Mouse (Mus musculus) ES-E14 (cell line): ENCODE results near the gene Ypel2. TPM values are rescaled to one million over a fixed set of nuclear protein-coding genes. Genes with fewer than 3 reads are reported as not detected.

ENCODE experiments used
- DNase-seq: peaks from one replicate; pipeline ENCODE4 v3.0.0-alpha.2; 2013; ENCODE audit warnings: low read depth, low spot score
- H3K27ac ChIP-seq: 2 replicates; pipeline ENCODE4 v1.5.1; 2012; ENCODE audit warnings: low read depth, mild to moderate bottlenecking, low read length, moderate library complexity, mixed read lengths; ENCODE audit not compliant: poor library complexity, insufficient read depth, severe bottlenecking
- H3K36me3 ChIP-seq: 2 replicates; pipeline ENCODE4 v1.6.1; 2012; ENCODE audit warnings: mild to moderate bottlenecking, low read length, moderate library complexity, mixed read lengths; ENCODE audit not compliant: control insufficient read depth, poor library complexity, insufficient read depth, severe bottlenecking
- H3K4me1 ChIP-seq, 2 experiments: fragments of 150-350 bp in 1 of 2; sonication (generic) in 1 of 2; 2 replicates each; pipeline ENCODE4 v1.6.1; 2012; ENCODE audit warnings: low read length in 2 of 2, mild to moderate bottlenecking in 1 of 2, mixed read lengths in 1 of 2; ENCODE audit not compliant: control insufficient read depth in 2 of 2, insufficient read depth in 2 of 2, poor library complexity in 1 of 2
- H3K4me3 ChIP-seq, 2 experiments: fragments of 150-350 bp in 1 of 2; sonication (generic) in 1 of 2; 2 replicates each; pipeline ENCODE4 v1.5.1; 2012; ENCODE audit warnings: low read length in 2 of 2, low read depth in 1 of 2, mild to moderate bottlenecking in 1 of 2, mixed read lengths in 1 of 2; ENCODE audit not compliant: insufficient read depth in 1 of 2, poor library complexity in 1 of 2, severe bottlenecking in 1 of 2
- H3K9ac ChIP-seq: 2 replicates; pipeline ENCODE4 v1.6.1; 2012; ENCODE audit warnings: low read depth, mild to moderate bottlenecking, low read length, mixed read lengths; ENCODE audit not compliant: poor library complexity, insufficient read depth, severe bottlenecking
- H3K9me3 ChIP-seq: fragments of 150-350 bp; sonication (generic); 2 replicates; pipeline ENCODE4 v1.6.1; 2012; ENCODE audit warnings: low read depth, mild to moderate bottlenecking, low read length; ENCODE audit not compliant: control insufficient read depth, insufficient read depth
- CHD2 ChIP-seq: IDR thresholded peaks from 2 replicates; pipeline ENCODE4 v1.6.1; 2014; ENCODE audit warnings: mild to moderate bottlenecking, low read depth, low read length, inconsistent platforms
- HCFC1 ChIP-seq: IDR thresholded peaks from 2 replicates; pipeline ENCODE4 v1.6.1; 2012; ENCODE audit warnings: low read length, inconsistent platforms, borderline replicate concordance; ENCODE audit not compliant: insufficient read depth
- MAFK ChIP-seq: IDR thresholded peaks from 2 replicates; pipeline ENCODE4 v1.6.1; 2014; ENCODE audit warnings: mild to moderate bottlenecking, low read depth, low read length, inconsistent platforms; ENCODE audit not compliant: insufficient read depth
- ZC3H11A ChIP-seq: IDR thresholded peaks from 2 replicates; pipeline ENCODE4 v1.6.1; 2012; ENCODE audit warnings: low read depth, mild to moderate bottlenecking, inconsistent platforms, low read length, borderline replicate concordance
- ZNF384 ChIP-seq: IDR thresholded peaks from 2 replicates; pipeline ENCODE4 v1.6.1; 2012; ENCODE audit warnings: low read depth, low read length, inconsistent platforms
- in situ Hi-C, 2 experiments: fragments of 600-800 bp; cut with MboI; formaldehyde crosslinking; loops; one replicate each; pipeline ENCODE4 v1.15.1; 2025; ENCODE audit warnings: low sequenced_read_pairs in 2 of 2, inconsistent platforms in 1 of 2; ENCODE audit not compliant: unreplicated experiment in 2 of 2
- total RNA-seq: library from RNA; depleted of rRNA; stranded (reverse); fragments of 300-350 nt; gene quantifications from 2 replicates; pipeline ENCODE4 v1.2.3, GENCODE M21; 2012

The Ypel2 gene
- total RNA-seq, 1 experiment, result 3.6 TPM

GRCm38 (mm10) chr11:86924629-86925028 lies 68.9 kb downstream of the Ypel2 start:
- no peak for DNase-seq
- Histone ChIP-seq H3K9ac (no peak overlapping the region), H3K4me1 (peaks cover 4 to 5% of the 10 kb centered on the region in 2 experiments; a peak in 2 of 4 replicates), H3K4me3 (no peak overlapping the region), H3K9me3 (no peaks in the 10 kb centered on the region), H3K36me3 (no peaks in the 10 kb centered on the region), H3K27ac (no peak overlapping the region)
- in situ Hi-C loops, result no loop called here
- TF ChIP-seq CHD2, result no peak
- no peak for TF ChIP-seq ZC3H11A
- TF ChIP-seq MAFK, result no peak
- no peak for TF ChIP-seq ZNF384
- TF ChIP-seq HCFC1, result no peak

GRCm38 (mm10) chr11:86923654-86924053 lies 69.9 kb downstream of the Ypel2 start:
- TF ChIP-seq MAFK (no peak), CHD2 (no peak), ZNF384 (no peak), HCFC1 (no peak), ZC3H11A (no peak)
- DNase-seq, result no peak
- in situ Hi-C loops, result no loop called here
- peaks cover 4 to 5% of the 10 kb centered on the region in 2 experiments; a peak in 2 of 4 replicates for H3K4me1 ChIP-seq
- no peak overlapping the region for H3K27ac ChIP-seq
- H3K9me3 ChIP-seq, result no peaks in the 10 kb centered on the region
- H3K4me3 ChIP-seq, result no peak overlapping the region
- H3K9ac ChIP-seq, result no peak overlapping the region
- no peaks in the 10 kb centered on the region for H3K36me3 ChIP-seq

DNA sequence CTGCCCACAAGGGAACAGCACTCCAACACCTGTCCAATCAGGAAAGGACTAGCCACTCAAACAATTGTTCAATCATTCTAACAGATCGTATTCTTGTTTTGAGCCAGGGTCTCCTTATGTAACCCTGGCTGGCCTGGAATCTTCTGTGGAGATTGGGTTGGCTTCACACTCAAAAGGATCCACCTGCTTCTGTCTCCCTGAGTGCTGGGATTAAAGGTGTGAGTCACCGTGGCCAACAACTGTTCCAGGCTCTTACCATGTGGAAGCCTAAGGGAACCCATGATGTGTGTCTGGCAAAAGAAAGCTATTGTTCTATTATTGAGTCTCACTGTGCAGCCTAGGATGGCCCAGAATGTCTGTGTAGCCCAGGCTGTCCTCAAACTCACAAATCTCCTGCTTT lies 71.5 kb downstream of the Ypel2 start:
- no peak for DNase-seq
- Histone ChIP-seq H3K27ac (no peak overlapping the region), H3K36me3 (no peaks in the 10 kb centered on the region), H3K4me3 (no peak overlapping the region), H3K4me1 (peaks cover 4 to 5% of the 10 kb centered on the region in 2 experiments; a peak in 2 of 4 replicates), H3K9me3 (no peaks in the 10 kb centered on the region), H3K9ac (no peak overlapping the region)
- no peak for TF ChIP-seq MAFK
- TF ChIP-seq HCFC1, result no peak
- TF ChIP-seq ZC3H11A, result no peak
- TF ChIP-seq CHD2, result no peak
- TF ChIP-seq ZNF384, result no peak
- in situ Hi-C loops, result no loop called here

DNA sequence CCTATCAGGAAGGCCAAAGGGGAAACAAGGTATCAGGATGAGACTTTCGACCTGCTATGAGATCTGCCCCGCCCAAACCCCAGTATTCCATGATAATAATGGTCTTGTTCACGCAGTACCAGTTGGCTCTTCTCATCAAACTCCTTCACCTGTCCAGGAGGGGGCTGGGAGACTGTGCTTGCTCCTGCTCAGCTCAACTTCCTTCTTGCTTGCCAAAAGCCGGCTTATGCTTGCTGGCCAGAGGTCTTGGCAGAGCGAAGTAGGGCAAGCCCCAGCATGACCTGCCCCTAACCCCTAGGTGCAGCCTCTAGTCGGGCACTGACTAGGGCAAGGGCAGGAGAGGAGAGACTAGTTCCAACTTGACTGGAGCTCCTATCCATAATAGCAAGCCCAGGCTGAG lies 72.2 kb downstream of the Ypel2 start:
- no peak for DNase-seq
- H3K4me1 ChIP-seq, result peaks cover 4 to 5% of the 10 kb centered on the region in 2 experiments; a peak in 2 of 4 replicates
- no peak overlapping the region for H3K4me3 ChIP-seq
- no peak overlapping the region for H3K27ac ChIP-seq
- in situ Hi-C loops, result no loop called here
- no peak overlapping the region for H3K9ac ChIP-seq
- H3K36me3 ChIP-seq, result no peaks in the 10 kb centered on the region
- H3K9me3 ChIP-seq, result no peaks in the 10 kb centered on the region
- TF ChIP-seq ZNF384, result no peak
- no peak for TF ChIP-seq MAFK
- no peak for TF ChIP-seq ZC3H11A
- no peak for TF ChIP-seq CHD2
- TF ChIP-seq HCFC1, result no peak

DNA sequence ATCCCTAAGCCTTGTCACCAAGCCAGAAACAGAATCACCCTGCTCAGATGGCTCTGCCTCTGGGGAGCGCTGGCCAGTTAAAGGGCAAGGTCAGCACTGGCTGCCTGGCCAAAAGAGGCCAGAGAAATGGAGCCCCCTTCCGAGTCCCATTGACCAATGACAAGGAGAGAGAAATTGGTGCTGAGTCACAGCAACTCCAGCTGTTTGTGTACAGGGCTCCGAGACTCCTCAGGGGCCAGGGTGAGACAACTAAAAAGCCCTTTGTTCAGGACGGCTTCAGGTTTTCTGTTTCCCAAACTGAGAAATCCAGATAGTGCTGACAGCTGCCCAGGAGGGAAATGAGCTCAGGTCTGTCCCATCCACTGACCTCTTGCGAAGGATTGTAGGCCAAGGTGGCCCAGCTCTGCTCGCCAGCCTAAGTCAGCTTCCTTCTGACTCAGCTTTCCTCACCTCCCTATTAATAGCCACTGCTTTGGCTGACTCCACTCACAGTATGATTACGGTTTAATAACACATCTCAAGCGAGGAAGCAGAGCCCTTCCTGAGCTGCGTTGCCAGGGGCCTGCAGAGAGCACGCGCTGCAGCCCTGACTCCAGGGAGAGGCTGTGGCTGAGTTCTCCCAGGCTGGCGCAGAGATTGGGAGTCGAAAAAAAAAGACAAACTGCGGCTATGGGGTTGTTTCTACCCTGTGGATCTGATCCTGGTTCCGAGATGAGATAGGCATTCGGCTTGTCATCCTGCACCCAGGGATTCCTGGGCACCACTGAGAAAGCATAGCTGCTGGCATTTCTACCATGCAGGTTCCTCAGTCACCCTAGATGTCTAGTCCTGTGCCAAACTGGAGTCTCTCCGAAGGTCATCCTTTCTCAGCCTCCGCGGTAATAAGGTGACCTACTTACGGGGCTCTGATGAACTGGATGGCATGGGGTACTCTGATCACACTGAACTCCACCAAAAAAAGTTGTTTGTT lies 73.1 kb downstream of the Ypel2 start:
- Histone ChIP-seq H3K36me3 (no peaks in the 10 kb centered on the region), H3K27ac (no peak overlapping the region), H3K4me3 (no peak overlapping the region), H3K9ac (no peak overlapping the region), H3K4me1 (peaks cover 4 to 5% of the 10 kb centered on the region in 2 experiments; a peak in 2 of 4 replicates), H3K9me3 (no peaks in the 10 kb centered on the region)
- no peak for DNase-seq
- peak; percentile 45; the same call in 1 of the 2 replicates for TF ChIP-seq MAFK
- no peak for TF ChIP-seq CHD2
- in situ Hi-C loops, result no loop called here
